Comparison of ENCODE assay signal across 14 mouse cellular contexts in genomic region chr5:3930760-3931159, GRCm38 (mm10). TPM values are rescaled to one million over a fixed set of nuclear protein-coding genes. Genes with fewer than 3 reads are reported as not detected.
DNase-seq lines count a peak whose midpoint lies in the region; ATAC-seq lines count a peak whose summit lies in the region.
"Had no signal": no experiment of that assay in that cellular context is flagged by ENCODE, and none has a peak within 500 bp of the region (broad histone marks: within the 10 kb centered on the region; RNA-seq: fewer than 3 reads in every experiment).

No protein-coding gene starts in this region.

- H3K4me2 ChIP-seq in forebrain, embryonic 13.5 days: peak overlapping the region; percentile 63
- H3K4me2 ChIP-seq in forebrain, embryonic 11.5 days (ENCODE audit: low read depth, low read length, severe bottlenecking): no peak overlapping the region
- peak overlapping the region; percentile 68 for H3K4me2 ChIP-seq in hindbrain, embryonic 15.5 days
- peak overlapping the region; percentile 78 for H3K4me2 ChIP-seq in midbrain, embryonic 15.5 days
- H3K4me2 ChIP-seq: liver, embryonic 15.5 days had no signal

- H3K36me3 ChIP-seq in forebrain, embryonic 13.5 days (ENCODE audit: poor library complexity, severe bottlenecking): peaks cover 3% of the 10 kb centered on the region; the same call in 1 of the 2 replicates
- H3K36me3 ChIP-seq in forebrain, embryonic 11.5 days (ENCODE audit: control insufficient read depth, insufficient read depth, low read length): no peaks in the 10 kb centered on the region
- no peaks in the 10 kb centered on the region for H3K36me3 ChIP-seq in hindbrain, embryonic 15.5 days
- no peaks in the 10 kb centered on the region for H3K36me3 ChIP-seq in midbrain, embryonic 15.5 days (replicated peaks)
- H3K36me3 ChIP-seq: liver, embryonic 15.5 days had no signal

- no peak for ATAC-seq in forebrain, embryonic 13.5 days
- no peak for ATAC-seq in forebrain, embryonic 11.5 days (replicated peaks; ENCODE audit: low FRiP score)
- ATAC-seq in hindbrain, embryonic 15.5 days (ENCODE audit: low FRiP score, low read depth): no peak
- no peak for ATAC-seq in midbrain, embryonic 15.5 days (replicated peaks)
- ATAC-seq: lung, postnatal 0 days had no signal

- H3K9ac ChIP-seq in forebrain, embryonic 13.5 days: no peak overlapping the region
- H3K9ac ChIP-seq in forebrain, embryonic 11.5 days (ENCODE audit: low read length): no peak overlapping the region
- 0 out of 2 replicates have a peak overlapping the region, but pooled peaks have one; percentile 98 for H3K9ac ChIP-seq in hindbrain, embryonic 15.5 days
- peak overlapping the region; percentile 100; the same call in 1 of the 2 replicates for H3K9ac ChIP-seq in midbrain, embryonic 15.5 days
- H3K9ac ChIP-seq: liver, embryonic 15.5 days had no signal

- H3K27me3 ChIP-seq in forebrain, embryonic 13.5 days: no peaks in the 10 kb centered on the region
- H3K27me3 ChIP-seq in forebrain, embryonic 11.5 days (ENCODE audit: control insufficient read depth, insufficient read depth, low read length): no peaks in the 10 kb centered on the region
- no peaks in the 10 kb centered on the region for H3K27me3 ChIP-seq in hindbrain, embryonic 15.5 days
- H3K27me3 ChIP-seq in midbrain, embryonic 15.5 days (replicated peaks): no peaks in the 10 kb centered on the region
- H3K27me3 ChIP-seq: liver, embryonic 15.5 days had no signal

- WGBS in forebrain, embryonic 13.5 days: 42% methylated on average over 5 of the region's 5 CpGs
- 72% methylated on average over 5 of the region's 5 CpGs for WGBS in forebrain, embryonic 11.5 days
- 36% methylated on average over 5 of the region's 5 CpGs for WGBS in hindbrain, embryonic 15.5 days
- 58% methylated on average over 5 of the region's 5 CpGs for WGBS in midbrain, embryonic 15.5 days

- H3K9me3 ChIP-seq in forebrain, embryonic 13.5 days (replicated peaks): no peaks in the 10 kb centered on the region
- H3K9me3 ChIP-seq in forebrain, embryonic 11.5 days (ENCODE audit: control insufficient read depth, low read length): no peaks in the 10 kb centered on the region
- no peaks in the 10 kb centered on the region for H3K9me3 ChIP-seq in hindbrain, embryonic 15.5 days
- H3K9me3 ChIP-seq in midbrain, embryonic 15.5 days: no peaks in the 10 kb centered on the region
- H3K9me3 ChIP-seq: liver, embryonic 15.5 days had no signal

- peaks cover 36% of the 10 kb centered on the region for H3K4me1 ChIP-seq in forebrain, embryonic 13.5 days
- H3K4me1 ChIP-seq in forebrain, embryonic 11.5 days (replicated peaks; ENCODE audit: control insufficient read depth, insufficient read depth, low read length): peaks cover 6% of the 10 kb centered on the region
- peaks cover 33% of the 10 kb centered on the region for H3K4me1 ChIP-seq in hindbrain, embryonic 15.5 days (replicated peaks)
- H3K4me1 ChIP-seq in midbrain, embryonic 15.5 days: peaks cover 47% of the 10 kb centered on the region

- DNase-seq in forebrain, embryonic 11.5 days (ENCODE audit: low spot score): no peak
- peak; percentile 25 for DNase-seq in MN1 (ENCODE audit: low spot score)
- no peak for DNase-seq in layer of hippocampus, postnatal 14 days (ENCODE audit: low spot score in 2 of 2)
- no peak for DNase-seq in left cerebral cortex, adult 9 months (ENCODE audit: low spot score in 2 of 2)
- DNase-seq in thymus, postnatal 10 days (ENCODE audit: low spot score in 2 of 2): no peak
- DNase-seq: cerebellum, postnatal 14 days; gastrocnemius, postnatal 10 days; thymus, postnatal 25 days had no signal

- no peak overlapping the region; the same call in 1 of the 2 replicates for H3K27ac ChIP-seq in forebrain, embryonic 13.5 days
- H3K27ac ChIP-seq in forebrain, embryonic 11.5 days (ENCODE audit: low read depth, low read length): no peak overlapping the region
- no peak overlapping the region for H3K27ac ChIP-seq in hindbrain, embryonic 15.5 days (replicated peaks)
- no peak overlapping the region; the same call in 1 of the 2 replicates for H3K27ac ChIP-seq in midbrain, embryonic 15.5 days
- H3K27ac ChIP-seq: liver, embryonic 15.5 days; stomach, postnatal 0 days had no signal

- H3K4me3 ChIP-seq in forebrain, embryonic 13.5 days: peak overlapping the region; percentile 95
- no peak overlapping the region for H3K4me3 ChIP-seq in forebrain, embryonic 11.5 days (ENCODE audit: low read depth, low read length)
- H3K4me3 ChIP-seq in hindbrain, embryonic 15.5 days: peak overlapping the region; percentile 87
- H3K4me3 ChIP-seq in midbrain, embryonic 15.5 days: peak overlapping the region; percentile 97
- H3K4me3 ChIP-seq: liver, embryonic 15.5 days had no signal

RNA-seq across cellular contexts. Expression of gene Akap9, which starts 2.9 kb away (rescaled TPM):
- 348 and 369 TPM in 2 replicates for polyA plus RNA-seq in forebrain, embryonic 13.5 days (2015; fragmentation: Nextera tagmentation; extraction: Ambion mirVana)
- polyA plus RNA-seq in forebrain, embryonic 11.5 days (2014; fragmentation: Nextera tagmentation; extraction: Ambion mirVana): 181 and 182 TPM in 2 replicates
- polyA plus RNA-seq in hindbrain, embryonic 15.5 days (2015; fragmentation: Nextera tagmentation; extraction: Ambion mirVana): 316 and 323 TPM in 2 replicates
- polyA plus RNA-seq in midbrain, embryonic 15.5 days (2015; fragmentation: Nextera tagmentation; extraction: Ambion mirVana): 406 and 434 TPM in 2 replicates
- total RNA-seq in layer of hippocampus, postnatal 14 days (2021): 10 to 100 TPM; 64.1 to 68.1 TPM

RNA-seq across cellular contexts. Expression of gene Mterf1a, which starts 37.0 kb away (rescaled TPM):
- polyA plus RNA-seq in forebrain, embryonic 13.5 days (2015; fragmentation: Nextera tagmentation; extraction: Ambion mirVana): 8.0 and 10.5 TPM in 2 replicates
- 9.7 and 9.8 TPM in 2 replicates for polyA plus RNA-seq in forebrain, embryonic 11.5 days (2014; fragmentation: Nextera tagmentation; extraction: Ambion mirVana)
- 5.5 and 6.8 TPM in 2 replicates for polyA plus RNA-seq in hindbrain, embryonic 15.5 days (2015; fragmentation: Nextera tagmentation; extraction: Ambion mirVana)
- polyA plus RNA-seq in midbrain, embryonic 15.5 days (2015; fragmentation: Nextera tagmentation; extraction: Ambion mirVana): 5.9 and 6.3 TPM in 2 replicates
- total RNA-seq in layer of hippocampus, postnatal 14 days (2021): 10 to 100 TPM in 1 of 2 experiments, 1 to 10 TPM in 1; 7.4 to 10.2 TPM

Comparison
In these comparisons a context has a peak if more than half of its experiments do, and no peak if none do; other contexts are left out.
1. H3K9ac ChIP-seq: peak in hindbrain, embryonic 15.5 days (single experiment) and midbrain, embryonic 15.5 days (single experiment); none in forebrain, embryonic 13.5 days (single experiment) and forebrain, embryonic 11.5 days (single experiment).